Mouse (Mus musculus) kidney, adult 2 months (tissue): ENCODE measurements around the gene Trmt11.
"Not testable (repeated sequence)": the region's sequence is repeated elsewhere in the genome, so short reads cannot be mapped to it uniquely, and the experiment has no call there.

ENCODE experiments used
- CTCF ChIP-seq: fragments of 200-500 bp; conservative IDR thresholded peaks from 2 replicates; pipeline ENCODE4 v1.5.1; 2011; ENCODE audit warnings: low read depth, mild to moderate bottlenecking, control low read depth, low read length, moderate library complexity, mixed read lengths; ENCODE audit not compliant: insufficient read depth, insufficient read length
- POLR2A ChIP-seq: fragments of 200-500 bp; IDR thresholded peaks from one replicate; pipeline ENCODE4 v1.6.1; 2011; ENCODE audit warnings: low read depth, low read length, control low read depth

DNA sequence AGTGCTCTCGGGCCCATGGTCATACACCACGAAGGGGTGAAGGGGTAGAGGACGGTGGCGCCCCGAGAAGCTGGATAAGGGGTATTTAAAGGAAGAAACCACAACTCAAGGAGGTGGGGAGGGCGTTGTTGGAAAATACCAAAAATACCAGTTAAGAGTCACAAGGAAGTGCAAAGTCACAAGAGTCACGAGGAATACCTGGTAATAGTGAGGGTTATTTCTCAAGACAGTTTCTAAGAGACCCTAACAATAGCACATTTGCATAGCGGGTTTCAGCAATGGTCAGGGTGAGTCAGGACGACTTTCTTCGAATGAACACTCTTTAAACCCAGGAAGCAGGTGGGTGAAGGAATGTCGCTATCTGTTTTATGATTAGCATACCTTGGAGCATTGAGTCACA is 27.9 kb upstream of the Trmt11 start:
- TF ChIP-seq CTCF, POLR2A: not testable (repeated sequence)
